In genomic region chr16:97872657-97873056, GRCm38 (mm10) we compare ENCODE assay signal across 14 mouse cellular contexts. TPM values are rescaled to one million over a fixed set of nuclear protein-coding genes. Genes with fewer than 3 reads are reported as not detected.
A peak's percentile ranks its signal among the peaks of the same experiment; 100 is the strongest.
DNase-seq lines count a peak whose midpoint lies in the region; ATAC-seq and TF ChIP-seq lines count a peak whose summit lies in the region.
"Had no signal": no experiment of that assay in that cellular context is flagged by ENCODE, and none has a peak within 500 bp of the region (broad histone marks: within the 10 kb centered on the region; RNA-seq: fewer than 3 reads in every experiment).

No protein-coding gene starts in this region.

- no peaks in the 10 kb centered on the region for H3K79me2 ChIP-seq in heart, adult 2 months (replicated peaks; ENCODE audit: control insufficient read depth, insufficient read depth, low read length)

- DNase-seq in heart, adult 2 months = no peak
- DNase-seq in heart, embryonic 10.5 days (ENCODE audit: low spot score) = no peak
- DNase-seq in urinary bladder, postnatal 25 days (ENCODE audit: low spot score) = peak; percentile 23
- DNase-seq in urinary bladder, postnatal 4 days (ENCODE audit: low spot score in 2 of 2) = no peak
- DNase-seq in midbrain, embryonic 14.5 days = no peak
- DNase-seq in left cerebral cortex, postnatal 25 days (ENCODE audit: low spot score in 2 of 2) = no peak
- no peak for DNase-seq in heart, adult 18-20 months
- DNase-seq: adrenal gland, postnatal 10 days; right cerebral cortex, postnatal 25 days had no signal

- peaks cover 9% of the 10 kb centered on the region for H3K36me3 ChIP-seq in heart, adult 2 months (ENCODE audit: control insufficient read depth, insufficient read depth, low read length)
- peaks cover 48% of the 10 kb centered on the region for H3K36me3 ChIP-seq in heart, embryonic 10.5 days
- peaks cover 19% of the 10 kb centered on the region for H3K36me3 ChIP-seq in kidney, embryonic 16.5 days (ENCODE audit: insufficient read depth, low read length)
- peaks cover 20% of the 10 kb centered on the region; the same call in 1 of the 2 replicates for H3K36me3 ChIP-seq in midbrain, embryonic 14.5 days (ENCODE audit: control insufficient read depth, insufficient read depth, low read length)

- H3K27me3 ChIP-seq in heart, adult 2 months (ENCODE audit: control insufficient read depth, insufficient read depth, low read length) = no peaks in the 10 kb centered on the region
- H3K27me3 ChIP-seq in heart, embryonic 10.5 days (ENCODE audit: insufficient read depth, poor library complexity, severe bottlenecking) = no peaks in the 10 kb centered on the region
- H3K27me3 ChIP-seq in kidney, embryonic 16.5 days (ENCODE audit: insufficient read depth, low read length) = no peaks in the 10 kb centered on the region
- H3K27me3 ChIP-seq in midbrain, embryonic 14.5 days (ENCODE audit: control insufficient read depth, insufficient read depth, low read length) = no peaks in the 10 kb centered on the region
- H3K27me3 ChIP-seq: hindbrain, embryonic 15.5 days had no signal

- ATAC-seq in kidney, embryonic 16.5 days (ENCODE audit: low FRiP score, low TSS enrichment) = peak; percentile 69; the same call in 1 of the 2 replicates
- ATAC-seq in midbrain, embryonic 14.5 days (ENCODE audit: low FRiP score, low TSS enrichment) = no peak

- peaks cover 2% of the 10 kb centered on the region for H3K4me1 ChIP-seq in heart, adult 2 months (ENCODE audit: control insufficient read depth, insufficient read depth, low read length)
- H3K4me1 ChIP-seq in heart, embryonic 10.5 days = no peaks in the 10 kb centered on the region
- 0 out of 2 replicates have a peak, but pooled peaks cover 3% of the 10 kb centered on the region for H3K4me1 ChIP-seq in kidney, embryonic 16.5 days (ENCODE audit: insufficient read depth, low read length)
- no peaks in the 10 kb centered on the region for H3K4me1 ChIP-seq in midbrain, embryonic 14.5 days (ENCODE audit: control insufficient read depth, insufficient read depth, low read length)
- H3K4me1 ChIP-seq: embryonic facial prominence, embryonic 10.5 days; hindbrain, embryonic 15.5 days had no signal

- no peaks in the 10 kb centered on the region for H3K9me3 ChIP-seq in heart, embryonic 10.5 days
- H3K9me3 ChIP-seq in kidney, embryonic 16.5 days (ENCODE audit: low read length) = no peaks in the 10 kb centered on the region
- H3K9me3 ChIP-seq in midbrain, embryonic 14.5 days (ENCODE audit: control insufficient read depth, low read length) = no peaks in the 10 kb centered on the region
- H3K9me3 ChIP-seq: embryonic facial prominence, embryonic 10.5 days; hindbrain, embryonic 15.5 days had no signal

- no peak for TF ChIP-seq CTCF in heart, adult 2 months (IDR thresholded peaks at IDR 0.05)

- no peak overlapping the region for H3K4me3 ChIP-seq in heart, adult 2 months
- H3K4me3 ChIP-seq in heart, embryonic 10.5 days = no peak overlapping the region
- H3K4me3 ChIP-seq in kidney, embryonic 16.5 days (ENCODE audit: low read length) = no peak overlapping the region
- no peak overlapping the region for H3K4me3 ChIP-seq in midbrain, embryonic 14.5 days (replicated peaks; ENCODE audit: low read depth, low read length)
- H3K4me3 ChIP-seq: embryonic facial prominence, embryonic 10.5 days; hindbrain, embryonic 15.5 days; layer of hippocampus, adult 2 months had no signal

- no peak overlapping the region for H3K9ac ChIP-seq in heart, adult 2 months (ENCODE audit: low read depth, low read length)
- H3K9ac ChIP-seq in kidney, embryonic 16.5 days (replicated peaks; ENCODE audit: low read length) = no peak overlapping the region
- H3K9ac ChIP-seq in midbrain, embryonic 14.5 days (replicated peaks; ENCODE audit: low read length) = no peak overlapping the region
- H3K9ac ChIP-seq: hindbrain, embryonic 15.5 days had no signal

- H3K4me2 ChIP-seq in kidney, embryonic 16.5 days (replicated peaks; ENCODE audit: low read depth, low read length) = no peak overlapping the region
- H3K4me2 ChIP-seq in midbrain, embryonic 14.5 days (ENCODE audit: low read length) = no peak overlapping the region
- H3K4me2 ChIP-seq: hindbrain, embryonic 15.5 days; midbrain, embryonic 11.5 days had no signal

- intact Hi-C loops in heart, adult 2 months (cut with DNase I) = no loop called here
- intact Hi-C loops in left cerebral cortex, postnatal 25 days (cut with DNase I) = no loop called here

- peak overlapping the region; percentile 12; the same call in 1 of the 2 replicates for H3K27ac ChIP-seq in heart, adult 2 months
- H3K27ac ChIP-seq in heart, embryonic 10.5 days = no peak overlapping the region
- H3K27ac ChIP-seq in kidney, embryonic 16.5 days (ENCODE audit: low read length) = peak overlapping the region; percentile 13; the same call in 1 of the 2 replicates
- H3K27ac ChIP-seq in midbrain, embryonic 14.5 days (replicated peaks; ENCODE audit: low read depth, low read length) = no peak overlapping the region
- H3K27ac ChIP-seq: embryonic facial prominence, embryonic 10.5 days; hindbrain, embryonic 15.5 days; layer of hippocampus, adult 2 months had no signal

- no peak for TF ChIP-seq EP300 in heart, adult 2 months (IDR thresholded peaks at IDR 0.05; ENCODE audit: insufficient read depth, low read depth, low read length)

- 57% methylated on average over 5 of the region's 5 CpGs for WGBS in heart, adult 2 months
- WGBS in heart, embryonic 10.5 days = 82% methylated on average over 5 of the region's 5 CpGs
- WGBS in kidney, embryonic 16.5 days = 66% methylated on average over 5 of the region's 5 CpGs
- 72% methylated on average over 5 of the region's 5 CpGs for WGBS in midbrain, embryonic 14.5 days

- no peak for TF ChIP-seq POLR2A in heart, adult 2 months (IDR thresholded peaks at IDR 0.05; ENCODE audit: insufficient read depth, low read depth, low read length)

RNA-seq across cellular contexts. Expression of gene Prdm15, which starts 21.0 kb away (rescaled TPM):
- 1 to 10 TPM; 4.8 to 6.1 TPM for total RNA-seq in heart, adult 2 months (2021)
- polyA plus RNA-seq in heart, adult 2 months (2012; rRNA removed) = 4.6 and 7.0 TPM in 2 replicates
- 9.7 and 9.8 TPM in 2 replicates for polyA plus RNA-seq in heart, embryonic 10.5 days (2016; fragmentation: Nextera tagmentation; extraction: Ambion mirVana)
- 11.8 and 11.9 TPM in 2 replicates for polyA plus RNA-seq in kidney, embryonic 16.5 days (2015; fragmentation: Nextera tagmentation; extraction: Ambion mirVana)
- polyA plus RNA-seq in midbrain, embryonic 14.5 days (2014; fragmentation: Nextera tagmentation; extraction: Ambion mirVana) = 10.5 and 13.2 TPM in 2 replicates
- total RNA-seq in left cerebral cortex, postnatal 25 days (2021) = 10 to 100 TPM; 20.0 to 24.6 TPM
- 1 to 10 TPM; 5.4 to 6.0 TPM for total RNA-seq in heart, adult 18-20 months (2021)

Comparison
In these comparisons a context has a peak if more than half of its experiments do, and no peak if none do; other contexts are left out.
1. H3K27ac ChIP-seq: peak in heart, adult 2 months (single experiment) and kidney, embryonic 16.5 days (single experiment); none in heart, embryonic 10.5 days (single experiment) and midbrain, embryonic 14.5 days (single experiment).